Mouse (Mus musculus) liver, embryonic 14.5 days (tissue): ENCODE measurements around the gene Pum3.

Experiments
- CTCF ChIP-seq: IDR thresholded peaks from 2 replicates; pipeline ENCODE4 v1.5.1; 2016; ENCODE audit warnings: antibody characterized with exemption, low read depth, control low read depth
- EP300 ChIP-seq: IDR thresholded peaks from 2 replicates; pipeline ENCODE4 v1.6.1; 2016; ENCODE audit warnings: antibody characterized with exemption, low read depth

GRCm38 (mm10) chr19:27397223-27397622 lies 32.4 kb downstream of the Pum3 start:
- TF ChIP-seq CTCF (no peak), EP300 (no peak)
